Mouse (Mus musculus) thymus, postnatal 14 days (tissue): Measurements from ENCODE around the gene Cenpk.
A peak's percentile ranks its signal among the peaks of the same experiment; 100 is the strongest.
"Not testable (repeated sequence)": the region's sequence is repeated elsewhere in the genome, so short reads cannot be mapped to it uniquely, and the experiment has no call there.

Source experiments
- DNase-seq: peaks from one replicate; pipeline ENCODE4 v3.0.0; 2021

The Cenpk gene

GRCm38 (mm10) chr13:104228384-104229066 is at the start of gene Cenpk, which contains the start of gene Ppwd1:
Gene Cenpk (plus strand): TSS chr13:104228611.
Gene Ppwd1 (minus strand): TSS chr13:104228843.
- peak; percentile 96 for DNase-seq

- peak; percentile 97 for DNase-seq
These were observed 49.7 kb upstream of the Cenpk start, which contains the start of gene Trim23 for GRCm38 (mm10) chr13:104178650-104179121. Gene Trim23 (plus strand): TSS chr13:104178797.

- DNase-seq, result no peak
These were observed 49.1 kb upstream of the Cenpk start for GRCm38 (mm10) chr13:104179176-104179888.

GRCm38 (mm10) chr13:104187357-104187756 is 41.1 kb upstream of the Cenpk start:
- no peak for DNase-seq

- DNase-seq, result not testable (repeated sequence)
These were observed 32.5 kb upstream of the Cenpk start for GRCm38 (mm10) chr13:104195891-104196290.

GRCm38 (mm10) chr13:104204313-104204712 is 24.1 kb upstream of the Cenpk start:
- DNase-seq, result no peak

- no peak for DNase-seq
These were observed 933 bp upstream of the Cenpk start for GRCm38 (mm10) chr13:104227478-104227877.

GRCm38 (mm10) chr13:104229181-104229580 is 770 bp downstream of the Cenpk start:
- no peak for DNase-seq

GRCm38 (mm10) chr13:104258997-104259396 is 30.6 kb downstream of the Cenpk start:
- DNase-seq, result no peak

GRCm38 (mm10) chr13:104285031-104285431 is 56.6 kb downstream of the Cenpk start:
- peak; percentile 18 for DNase-seq

- peak; percentile 37 for DNase-seq
These were observed 57.4 kb downstream of the Cenpk start for GRCm38 (mm10) chr13:104285737-104286311.

GRCm38 (mm10) chr13:104286336-104286735 is 57.9 kb downstream of the Cenpk start:
- DNase-seq, result no peak

GRCm38 (mm10) chr13:104286897-104287309 is 58.5 kb downstream of the Cenpk start:
- DNase-seq, result peak; percentile 93

GRCm38 (mm10) chr13:104287366-104288225 is 59.2 kb downstream of the Cenpk start, which contains the start of gene Adamts6:
Gene Adamts6 (plus strand): TSS chr13:104287835.
- DNase-seq, result peak; percentile 61

- peak; percentile 9 for DNase-seq
These were observed 59.9 kb downstream of the Cenpk start for GRCm38 (mm10) chr13:104288226-104288859.

GRCm38 (mm10) chr13:104289176-104289575 is 60.8 kb downstream of the Cenpk start:
- no peak for DNase-seq

GRCm38 (mm10) chr13:104295472-104295871 is 67.1 kb downstream of the Cenpk start:
- no peak for DNase-seq
